Mouse (Mus musculus) CD8-positive naive resting alpha-beta T cell, adult 2 months (primary cell): ENCODE measurements around the gene Sorcs2.
"Not testable (repeated sequence)": the region's sequence is repeated elsewhere in the genome, so short reads cannot be mapped to it uniquely, and the experiment has no call there.

ENCODE experiments used
- DNase-seq, 2 experiments: peaks; one replicate each; pipeline ENCODE4 v3.0.0; 2022; ENCODE audit warnings: low read depth in 2 of 2, low spot score in 2 of 2

Gene Sorcs2

DNA sequence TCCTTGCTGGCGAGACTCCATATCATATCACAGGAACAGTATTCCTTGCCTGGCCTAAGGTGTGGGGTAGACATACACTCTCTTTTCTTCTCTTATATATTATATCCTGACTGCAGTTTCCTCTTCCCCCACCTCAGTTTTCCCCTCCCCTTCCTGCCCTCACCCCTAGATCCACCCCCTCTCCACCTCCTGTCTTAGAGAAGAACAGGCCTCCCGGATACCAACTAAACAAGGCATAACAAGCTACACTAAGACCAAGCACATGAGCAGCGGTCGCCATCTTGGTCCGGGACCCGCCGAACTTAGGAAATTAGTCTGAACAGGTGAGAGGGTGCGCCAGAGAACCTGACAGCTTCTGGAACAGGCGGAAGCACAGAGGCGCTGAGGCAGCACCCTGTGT, 160.4 kb downstream of the Sorcs2 start:
- DNase-seq: not testable (repeated sequence)

DNA sequence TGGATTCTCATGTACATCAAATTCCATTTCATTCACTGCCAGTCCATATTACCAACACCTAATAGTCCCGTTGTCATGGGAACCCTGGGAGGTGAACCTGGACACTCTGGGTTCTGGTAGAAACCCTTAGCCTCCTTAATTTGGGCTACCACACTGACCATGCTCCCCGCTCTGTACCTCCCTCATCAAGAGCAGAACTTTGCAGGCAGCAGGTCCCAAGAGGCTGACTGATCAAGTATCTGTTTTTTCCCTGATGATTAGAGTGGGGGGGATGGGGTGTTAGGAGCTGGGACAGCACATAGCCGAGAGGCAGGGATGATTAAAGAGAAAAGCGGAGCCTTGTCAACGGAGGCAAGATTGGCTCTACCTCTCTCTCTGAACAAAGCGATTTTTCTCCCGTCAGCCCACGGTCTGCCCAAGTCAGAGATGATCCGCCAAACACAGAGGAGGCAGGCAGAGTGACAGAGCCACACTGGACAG, 167.6 kb downstream of the Sorcs2 start:
- DNase-seq: no peak

DNA sequence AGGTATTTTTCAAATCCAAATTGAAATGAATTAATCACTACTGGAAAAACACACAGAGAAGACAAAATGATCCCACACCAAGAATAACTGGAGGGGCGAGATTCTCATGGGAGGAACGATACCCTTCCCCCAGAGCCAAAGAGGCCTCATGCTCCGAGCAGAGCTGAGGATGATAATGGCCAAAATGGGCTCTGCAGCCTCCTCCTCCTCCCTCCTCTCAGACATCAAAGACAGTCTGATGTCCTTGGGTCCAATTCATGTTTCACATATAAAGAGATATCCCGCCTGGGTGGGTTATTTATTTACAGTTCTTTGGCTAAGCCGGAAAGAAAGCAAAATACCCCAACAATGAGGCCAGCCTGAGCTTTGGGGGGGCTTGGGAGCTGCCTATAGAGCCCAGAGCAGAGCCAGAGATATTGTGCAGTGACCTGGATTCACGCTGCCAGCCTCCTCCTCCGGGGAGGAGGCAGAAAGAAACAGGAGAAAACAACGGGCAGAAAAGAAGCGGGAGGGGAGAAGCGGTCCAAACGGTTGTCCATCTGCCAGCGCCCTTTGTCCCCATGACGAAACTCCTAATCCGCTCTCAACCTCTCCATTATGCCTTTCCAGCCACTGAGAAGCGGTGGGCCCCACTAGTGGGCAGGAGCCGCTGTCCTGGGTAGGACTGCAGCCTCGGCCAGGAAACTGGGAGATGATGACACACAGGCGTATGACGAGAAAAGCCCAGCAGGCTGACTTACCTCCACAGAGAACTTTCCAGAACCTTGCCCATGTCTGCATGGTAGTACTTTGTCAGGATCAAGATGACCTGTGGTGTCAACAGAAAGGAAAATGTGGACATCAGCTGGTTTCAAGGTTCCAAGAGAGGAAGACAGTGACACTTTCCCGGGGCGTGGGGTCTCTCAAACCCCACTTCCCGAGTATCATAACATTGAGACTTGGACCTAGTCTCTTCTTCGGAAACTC, 169.3 kb downstream of the Sorcs2 start:
- no peak for DNase-seq

DNA sequence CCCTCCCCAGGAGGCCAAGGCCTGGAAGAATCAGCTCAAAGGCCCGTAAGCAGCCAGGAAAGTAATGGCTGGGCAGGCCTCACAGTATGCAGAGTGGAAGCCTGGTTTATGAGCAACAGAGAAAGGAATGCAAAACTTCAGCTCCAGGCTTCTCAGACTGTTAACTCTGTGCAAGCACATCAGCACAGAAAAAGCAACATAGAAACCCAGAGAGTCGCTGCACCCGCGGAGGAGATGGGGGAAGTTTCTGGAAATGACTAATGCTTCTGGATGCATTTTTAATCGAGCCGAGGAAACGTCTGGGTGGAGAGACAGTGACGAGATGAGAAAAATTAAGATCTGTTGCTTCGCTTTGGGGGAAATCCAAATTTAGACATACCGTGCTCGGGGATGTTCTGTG, 171.6 kb downstream of the Sorcs2 start:
- no peak for DNase-seq

DNA sequence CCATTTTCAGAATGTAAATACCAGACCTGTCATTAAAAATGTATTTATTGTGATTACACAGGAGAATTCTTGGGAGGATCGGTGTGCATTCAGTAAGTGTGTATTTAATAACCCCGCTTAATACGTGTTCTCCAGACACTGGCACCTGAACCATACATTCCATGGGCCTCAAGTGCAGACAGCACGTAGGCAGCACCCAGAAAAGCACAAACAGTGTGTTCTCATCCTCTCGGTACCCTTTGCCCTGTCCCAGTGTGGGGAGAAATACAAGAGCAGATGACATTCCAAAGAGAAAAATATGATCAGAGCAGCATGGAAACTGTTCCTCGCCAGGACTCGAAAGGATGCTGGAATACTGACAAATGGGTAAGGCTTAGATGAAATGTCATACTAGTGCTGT, 172.1 kb downstream of the Sorcs2 start:
- no peak for DNase-seq

DNA sequence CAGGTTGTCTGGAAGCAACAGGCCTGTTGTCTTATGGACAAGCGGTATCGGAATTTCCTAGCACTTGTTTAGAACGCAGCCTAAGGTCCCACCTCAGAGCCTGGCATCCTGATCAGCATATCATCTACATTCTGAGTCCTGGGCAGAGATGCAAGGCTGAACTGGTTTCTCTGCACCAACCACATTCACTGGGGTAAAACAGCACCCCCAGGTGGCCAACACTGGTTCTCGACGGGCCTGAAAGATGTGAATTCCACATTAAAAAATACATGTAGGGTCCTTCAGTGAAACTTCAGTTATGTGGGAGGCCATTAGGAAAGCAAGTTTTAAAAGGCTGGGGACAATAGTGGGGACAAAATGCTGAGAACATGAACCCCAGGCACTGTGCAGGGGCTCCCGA, 174.2 kb downstream of the Sorcs2 start:
- DNase-seq: peak in 1 of 2 experiments; percentile 22

DNA sequence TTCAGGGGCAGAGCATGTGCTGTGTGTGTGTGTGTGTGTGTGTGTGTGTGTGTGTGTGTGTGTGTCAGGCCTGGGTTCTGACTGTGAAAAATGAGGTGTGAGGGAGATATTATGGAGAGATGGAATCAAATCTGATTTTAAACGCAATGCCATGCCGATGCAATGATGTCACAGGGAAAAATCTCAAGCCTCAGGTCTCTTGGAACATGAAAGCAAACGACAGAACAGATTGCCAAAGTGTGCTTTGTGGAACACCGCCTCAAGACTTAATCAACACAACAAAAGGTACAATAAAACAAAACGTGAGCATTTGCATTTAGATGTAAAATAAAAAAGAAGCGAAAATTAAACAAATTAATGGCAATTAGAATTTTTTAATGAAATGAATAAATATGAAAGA, 177.3 kb downstream of the Sorcs2 start:
- no peak for DNase-seq

GRCm38 (mm10) chr5:36220105-36220504, 177.8 kb downstream of the Sorcs2 start:
- DNase-seq: no peak

DNA sequence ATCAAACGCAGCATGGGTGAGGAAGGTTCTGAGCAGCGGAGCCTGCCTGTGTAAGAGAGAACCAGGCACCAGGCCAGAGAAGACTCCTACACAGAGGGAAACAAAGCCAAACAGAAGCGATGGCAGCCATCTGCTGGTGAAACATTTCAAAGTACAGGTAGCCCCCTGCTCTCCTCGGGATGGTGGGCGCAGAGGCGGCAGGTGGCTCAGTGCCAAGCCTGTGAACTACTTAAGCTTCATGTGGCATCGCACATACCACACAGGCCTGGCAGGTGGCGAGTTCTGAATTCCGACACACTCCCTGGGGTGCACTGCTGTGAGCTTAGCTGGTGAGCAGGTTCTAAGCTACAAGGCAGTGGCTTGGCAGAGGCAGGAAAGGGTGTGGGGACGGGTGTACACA, 184.6 kb downstream of the Sorcs2 start:
- DNase-seq: no peak

DNA sequence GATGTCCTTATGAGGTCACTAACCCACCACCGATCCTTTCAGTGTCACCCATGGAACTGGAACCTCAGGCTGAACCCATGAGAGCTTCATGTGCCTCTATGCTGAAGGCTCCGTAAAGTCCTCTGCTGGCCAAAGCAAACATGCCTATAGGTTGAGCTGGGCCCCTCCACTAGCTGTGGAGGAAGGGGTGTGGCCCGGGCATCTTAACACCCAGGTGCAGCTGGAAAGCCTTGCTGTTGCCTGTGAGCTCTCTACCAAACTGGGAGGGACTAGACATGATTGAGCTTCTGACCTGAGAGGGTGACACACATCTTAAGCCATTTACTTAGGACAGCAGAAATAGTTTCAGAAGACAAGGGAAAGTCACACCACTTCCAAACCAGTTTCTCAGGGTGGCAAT, 189.1 kb downstream of the Sorcs2 start:
- DNase-seq: no peak

GRCm38 (mm10) chr5:36205397-36205796, 192.5 kb downstream of the Sorcs2 start:
- no peak for DNase-seq

DNA sequence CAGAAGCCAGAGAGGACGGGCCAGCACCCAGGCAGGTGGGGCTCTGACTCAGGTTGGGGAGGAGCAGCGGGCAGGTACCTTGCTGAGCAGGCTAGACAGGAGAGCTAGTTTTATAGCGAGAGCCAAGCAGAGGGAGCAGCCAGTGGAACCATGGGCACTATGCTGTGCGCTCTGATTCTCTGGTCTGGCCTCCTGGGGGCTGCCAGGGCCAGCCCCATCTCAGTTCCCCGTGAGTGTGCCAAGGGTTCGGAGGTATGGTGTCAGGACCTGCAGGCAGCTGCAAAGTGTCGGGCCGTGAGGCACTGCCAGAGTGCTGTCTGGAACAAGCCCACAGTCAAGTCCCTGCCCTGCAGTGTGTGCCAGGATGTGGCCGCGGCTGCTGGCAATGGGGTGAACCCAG, 194.0 kb downstream of the Sorcs2 start, which contains the start of gene Psapl1:
TSS of gene Psapl1 (plus strand) at position 106 of the 400 bp plus-strand sequence.
- DNase-seq: no peak

DNA sequence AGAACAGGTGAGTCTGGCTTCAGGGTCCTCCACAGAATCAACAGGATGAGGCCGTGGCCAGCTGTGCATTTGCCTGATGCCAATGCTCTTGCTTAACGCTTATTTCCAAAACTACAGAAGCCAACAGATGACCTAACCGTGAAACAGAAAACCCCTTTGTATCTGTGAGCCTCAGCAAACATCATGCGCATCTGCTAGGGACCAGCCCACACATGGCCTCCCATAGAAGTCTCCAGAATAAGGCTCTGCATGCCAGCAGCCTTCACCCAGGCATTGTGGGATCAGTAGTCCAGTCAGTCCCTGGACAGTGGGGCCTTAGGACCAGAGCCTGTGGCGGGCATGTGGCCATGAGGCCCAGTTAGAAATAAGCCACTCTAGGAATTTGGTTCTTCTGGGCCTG, 194.5 kb downstream of the Sorcs2 start:
- DNase-seq: no peak

GRCm38 (mm10) chr5:36202781-36203180, 195.2 kb downstream of the Sorcs2 start:
- DNase-seq: no peak

DNA sequence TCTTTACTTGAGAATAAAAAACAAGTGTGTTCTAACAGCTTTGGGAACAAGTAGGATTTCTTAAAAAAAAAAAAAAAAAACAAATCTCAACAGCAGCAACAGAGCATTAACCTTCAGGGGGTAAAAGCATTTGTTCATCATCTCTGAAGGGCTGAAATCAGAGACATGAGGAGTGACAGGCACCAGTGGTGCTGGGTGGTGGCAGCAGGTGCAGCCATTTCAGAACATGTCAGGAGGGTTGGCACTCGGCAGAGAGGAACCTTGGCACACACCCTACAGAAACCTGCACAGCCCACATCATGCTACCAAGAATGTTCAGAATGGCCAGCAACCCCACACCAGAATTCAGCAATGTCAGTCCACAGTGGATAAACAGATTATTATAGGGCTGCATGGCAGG, 198.4 kb downstream of the Sorcs2 start:
- DNase-seq: no peak

DNA sequence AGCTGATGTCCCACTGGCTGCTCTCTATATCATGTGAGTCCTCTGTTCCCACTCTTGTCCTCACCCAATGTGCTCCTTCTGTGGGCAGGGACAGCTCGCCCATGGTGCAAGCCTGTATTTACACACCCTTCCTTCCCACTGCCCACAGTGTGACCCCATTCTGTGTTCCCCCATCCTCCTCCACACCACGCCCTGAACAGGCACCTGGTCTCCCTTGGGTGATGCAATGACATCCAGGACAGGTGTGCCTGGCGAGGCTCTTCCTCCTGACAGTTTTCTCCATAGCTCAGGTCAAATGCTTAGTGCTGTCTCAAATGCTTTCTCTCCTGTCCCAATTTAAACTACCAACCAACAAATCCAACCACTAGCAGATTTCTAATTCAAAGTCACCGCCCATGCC, 202.5 kb downstream of the Sorcs2 start:
- DNase-seq: no peak

DNA sequence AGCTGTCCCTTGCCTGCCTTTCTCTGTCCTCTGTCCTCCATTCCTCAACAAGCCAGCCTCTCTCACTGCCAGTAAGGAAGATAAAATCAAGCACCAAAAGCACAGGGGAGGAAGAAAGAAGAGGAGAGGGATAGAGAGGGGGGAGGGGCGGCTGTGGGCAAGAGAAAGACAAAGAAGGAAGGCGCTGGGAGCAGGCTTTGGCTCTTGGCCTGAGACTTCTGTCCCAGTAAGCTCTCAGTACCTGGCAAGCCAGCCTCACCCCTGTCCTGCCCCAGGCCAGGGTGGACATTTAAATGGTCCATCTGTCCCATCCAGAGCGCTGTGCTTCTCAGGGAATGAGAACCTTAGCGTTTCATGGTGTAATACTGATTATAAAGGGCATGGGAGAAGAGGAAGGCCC, 203.3 kb downstream of the Sorcs2 start:
- DNase-seq: no peak

GRCm38 (mm10) chr5:36192677-36193076, 205.3 kb downstream of the Sorcs2 start:
- DNase-seq: no peak

DNA sequence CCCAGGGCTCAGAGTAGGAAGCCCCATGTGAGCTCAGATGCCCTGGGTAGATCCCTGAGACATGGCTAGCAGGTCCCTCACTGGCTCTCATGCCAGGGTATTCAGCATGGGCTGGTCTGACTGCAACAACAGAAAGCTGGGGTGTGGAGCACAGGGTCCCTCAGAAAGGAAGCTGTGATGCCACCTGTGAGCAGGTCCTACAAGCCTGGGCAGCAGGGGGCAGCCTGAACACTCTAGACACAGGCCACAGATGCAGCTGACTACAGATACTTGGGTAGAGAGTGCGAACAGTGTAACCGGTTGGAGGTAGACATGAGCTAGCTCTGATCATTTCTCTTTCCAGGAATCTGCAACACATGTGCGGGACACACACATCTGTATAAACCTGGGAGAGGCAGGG, 206.1 kb downstream of the Sorcs2 start:
- DNase-seq: no peak

GRCm38 (mm10) chr5:36191285-36191684, 206.7 kb downstream of the Sorcs2 start:
- no peak for DNase-seq

- DNase-seq: no peak
Measured at GRCm38 (mm10) chr5:36188310-36188709, 209.6 kb downstream of the Sorcs2 start.

- no peak for DNase-seq
Measured at GRCm38 (mm10) chr5:36186294-36187053, 211.5 kb downstream of the Sorcs2 start.
